Mouse (Mus musculus) left cerebral cortex, postnatal 25 days (tissue): ENCODE results near the gene Mgat5. TPM values are rescaled to one million over a fixed set of nuclear protein-coding genes. Genes with fewer than 3 reads are reported as not detected.
A peak's percentile ranks its signal among the peaks of the same experiment; 100 is the strongest.

Experiments used
- DNase-seq, 2 experiments: peaks; one replicate each; pipeline ENCODE4 v3.0.0; 2022; ENCODE audit warnings: low spot score in 2 of 2, mixed read lengths in 1 of 2
- intact Hi-C: fragments of 180-260 bp; cut with DNase I; formaldehyde crosslinking; loops from one replicate; pipeline ENCODE4 v1.15.1; 2025
- total RNA-seq, 2 experiments: library from RNA; stranded (reverse); gene quantifications; 2 replicates each; pipeline ENCODE4 v1.2.3; 2021

Gene Mgat5
- total RNA-seq, 2 experiments from 2014 or later = 79.9 to 80.9 TPM

DNA sequence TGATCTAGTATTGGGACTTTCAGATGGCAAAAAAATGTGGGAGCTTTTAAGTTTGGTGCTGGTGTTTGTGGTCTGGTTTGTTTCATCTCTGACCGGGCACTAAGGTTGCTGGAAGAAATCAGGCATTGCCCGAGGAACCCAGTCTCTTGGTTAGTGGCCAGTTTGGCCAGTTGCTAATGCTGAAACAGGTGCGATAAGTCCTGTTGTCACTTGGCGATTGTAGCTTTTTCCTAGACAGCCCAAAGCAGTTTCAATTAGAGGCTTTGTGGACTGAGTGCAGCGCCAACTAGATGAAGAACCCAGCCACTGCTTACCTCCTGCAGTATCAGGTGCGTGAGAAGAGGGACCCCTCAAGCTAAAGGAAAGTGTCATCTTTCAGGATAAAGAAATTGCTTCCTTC, 248.6 kb downstream of the Mgat5 start:
- DNase-seq = no peak
- intact Hi-C loops = no loop called here

DNA sequence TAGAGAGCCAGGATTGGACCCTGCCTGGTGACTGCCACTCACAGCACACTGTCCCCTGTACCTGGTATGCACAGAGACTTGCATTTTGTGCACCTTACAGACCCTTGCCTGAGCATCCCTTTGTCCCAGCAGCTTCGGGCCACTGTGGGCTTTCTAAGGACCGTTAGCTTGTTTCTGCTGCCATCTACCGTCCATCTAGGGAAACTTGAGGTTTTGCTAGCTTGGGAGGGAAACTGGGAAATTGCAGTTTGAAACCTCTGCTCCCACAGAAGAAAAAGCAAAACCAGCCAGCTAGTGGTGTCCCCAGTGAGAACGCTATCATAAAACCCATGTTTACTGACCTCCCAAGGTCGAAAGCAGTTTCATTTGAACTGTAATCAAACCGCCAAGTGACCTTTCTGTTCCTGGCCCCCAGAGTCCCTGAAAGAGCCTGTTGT, 254.2 kb downstream of the Mgat5 start:
- intact Hi-C loops = loop anchor here (1.0 to 2.0 kb wide), 2 partner anchors 255 to 442 kb away; no protein-coding TSS in a partner anchor
- peak; percentile 68 to 71 for DNase-seq

DNA sequence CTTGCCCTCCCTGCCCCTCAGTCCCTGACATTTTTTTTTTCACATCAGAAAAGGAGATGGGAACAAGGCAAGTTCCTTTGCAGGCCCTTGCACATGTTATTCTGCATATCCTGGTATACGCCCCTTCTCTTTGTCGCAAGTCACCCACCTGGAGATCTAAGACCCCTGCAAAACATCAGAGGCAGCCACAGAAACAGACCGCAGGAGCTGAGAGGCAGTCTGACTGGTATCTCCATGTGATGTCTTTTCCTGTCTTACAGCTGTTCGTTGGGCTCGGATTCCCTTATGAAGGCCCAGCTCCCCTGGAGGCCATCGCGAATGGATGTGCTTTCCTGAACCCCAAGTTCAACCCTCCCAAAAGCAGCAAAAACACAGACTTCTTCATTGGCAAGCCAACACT, 254.8 kb downstream of the Mgat5 start:
- DNase-seq = no peak
- intact Hi-C loops = loop anchor here (1.0 to 2.0 kb wide), 2 partner anchors 255 to 443 kb away; no protein-coding TSS in a partner anchor

DNA sequence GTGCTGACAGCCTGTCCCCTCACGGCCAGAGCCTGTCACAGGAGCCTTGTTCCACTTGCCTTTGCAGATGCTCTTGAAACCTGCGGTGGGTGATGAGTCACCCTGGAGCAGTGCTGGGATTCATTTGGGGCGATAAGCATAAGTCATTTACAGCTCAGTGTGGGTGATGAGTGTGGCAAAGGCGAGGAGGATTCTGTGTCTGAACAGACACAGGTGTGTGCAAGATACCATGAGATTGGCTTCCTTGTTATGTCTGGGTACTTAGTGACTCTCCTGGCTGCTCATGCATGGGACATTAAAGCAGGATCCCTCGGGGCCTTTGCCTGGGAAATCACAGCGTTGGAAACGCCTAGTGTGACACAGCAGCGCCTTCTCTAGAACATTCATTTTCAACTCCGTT, 256.2 kb downstream of the Mgat5 start:
- intact Hi-C loops = no loop called here
- DNase-seq = peak in 1 of 2 experiments; percentile 70

DNA sequence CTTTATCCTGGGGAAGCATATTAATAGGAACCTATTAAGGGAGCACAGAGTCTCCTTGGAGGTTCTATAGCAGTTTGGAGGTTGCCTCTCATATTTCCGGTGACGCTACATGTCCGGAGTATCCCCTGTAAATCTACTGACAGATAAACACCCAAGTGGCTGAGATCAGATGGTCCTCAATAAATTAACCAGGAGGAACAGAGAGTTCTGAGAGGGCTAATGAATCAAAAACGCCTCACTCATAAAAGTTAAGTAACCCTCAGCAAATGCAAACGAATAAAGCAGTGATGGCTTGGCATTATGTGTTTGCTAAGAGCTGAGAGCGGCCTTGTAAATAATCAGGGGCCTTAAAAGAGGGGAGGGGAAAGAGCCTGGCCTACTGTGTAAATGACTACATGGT, 259.2 kb downstream of the Mgat5 start:
- intact Hi-C loops = no loop called here
- DNase-seq = no peak

DNA sequence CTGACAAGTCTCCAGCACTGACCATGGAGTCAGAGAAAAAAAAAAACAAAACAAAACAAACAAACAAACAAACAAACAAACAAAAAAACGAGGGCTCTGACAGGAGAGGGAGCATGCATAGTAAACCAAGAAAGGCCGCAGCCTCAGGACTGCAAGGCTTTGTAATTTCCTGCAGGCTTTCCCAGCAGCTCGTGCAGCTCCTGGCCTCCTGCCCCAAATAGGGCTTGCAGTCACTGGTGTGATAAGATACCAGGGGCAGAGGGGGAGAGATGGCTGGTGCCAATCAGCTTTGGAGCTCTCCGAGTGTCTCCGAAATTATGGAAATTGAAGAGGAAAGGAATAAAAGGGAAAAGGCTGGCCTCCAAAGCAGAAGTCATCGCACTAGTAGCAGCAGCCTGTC, 260.5 kb downstream of the Mgat5 start:
- intact Hi-C loops = no loop called here
- DNase-seq = no peak

DNA sequence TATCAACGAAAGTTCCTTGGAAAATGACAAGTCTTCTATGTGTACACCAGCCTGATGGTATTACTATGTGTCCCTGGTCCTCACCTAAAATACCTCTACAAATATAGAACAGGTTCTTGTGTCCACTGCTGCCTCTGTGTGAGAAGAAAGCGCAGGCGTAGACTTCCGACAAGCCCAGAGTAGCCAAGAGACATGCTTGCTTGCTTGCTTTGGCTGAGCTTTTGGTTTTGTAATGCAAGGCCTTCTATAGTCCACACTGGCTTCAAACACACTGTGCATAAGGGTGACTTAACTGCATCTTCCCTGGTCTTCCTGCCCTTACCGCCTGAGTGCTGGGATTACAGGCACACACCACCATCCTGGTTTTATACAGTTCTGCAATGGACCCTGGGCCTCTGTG, 262.4 kb downstream of the Mgat5 start:
- DNase-seq = no peak
- intact Hi-C loops = no loop called here

DNA sequence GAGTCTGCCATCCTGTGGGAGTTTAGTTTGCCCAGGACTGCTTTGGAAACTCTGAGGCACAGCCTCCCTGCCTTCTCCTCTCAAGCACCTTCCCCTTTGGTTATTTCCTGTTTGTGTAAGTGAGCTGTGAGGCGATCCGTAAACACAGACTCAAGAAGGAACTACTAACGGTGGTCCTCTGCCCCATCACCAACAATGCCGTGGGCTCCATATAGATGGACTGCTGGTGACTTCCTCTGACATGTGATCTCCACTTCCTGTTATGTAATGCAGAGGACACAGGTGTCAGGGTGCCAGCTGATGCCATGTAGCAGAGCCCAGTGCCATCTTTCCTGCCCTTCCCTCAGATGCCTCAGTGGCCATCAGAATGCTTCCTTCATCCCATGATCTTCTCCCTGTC, 265.4 kb downstream of the Mgat5 start:
- no peak for DNase-seq
- intact Hi-C loops = no loop called here

DNA sequence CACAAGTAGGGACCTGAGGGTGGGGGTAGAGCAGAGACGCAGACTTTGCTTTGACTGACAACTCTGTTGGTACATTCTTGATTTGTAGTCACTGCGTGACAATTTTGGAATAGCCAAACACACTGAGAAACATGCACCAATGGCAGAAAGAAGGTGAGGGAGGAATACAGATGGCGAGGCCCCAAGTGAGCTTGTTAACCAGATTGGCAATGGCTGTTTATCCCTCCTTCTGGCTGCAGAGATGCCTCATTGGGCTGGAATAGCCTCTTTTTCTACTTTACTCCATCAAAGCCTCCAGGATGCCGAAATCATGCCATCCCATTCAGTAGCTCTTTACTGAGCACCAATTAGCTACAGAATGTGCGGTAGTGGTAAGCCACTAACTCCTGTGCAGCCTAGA, 270.9 kb downstream of the Mgat5 start:
- DNase-seq = no peak
- intact Hi-C loops = no loop called here

DNA sequence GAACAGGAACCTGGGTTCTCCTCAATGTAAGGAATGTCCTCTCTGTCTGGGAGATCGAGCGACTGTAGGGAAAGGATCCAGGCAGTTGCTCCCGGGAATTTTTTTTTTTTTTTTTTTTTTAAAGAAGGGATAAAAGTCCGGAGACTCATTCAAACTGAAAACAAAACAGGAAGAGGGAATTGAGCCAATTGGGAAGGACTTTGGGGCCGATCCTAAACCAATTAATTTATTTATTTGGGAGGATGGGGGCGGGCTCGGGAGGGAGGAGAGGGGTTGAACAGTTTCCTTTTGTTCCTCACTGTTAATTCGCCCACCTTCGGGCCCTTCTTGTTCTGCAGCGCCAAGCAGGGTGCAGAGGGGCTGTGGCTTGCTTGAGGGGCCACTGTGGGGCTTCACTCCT, 278.1 kb downstream of the Mgat5 start:
- DNase-seq = no peak
- intact Hi-C loops = no loop called here

DNA sequence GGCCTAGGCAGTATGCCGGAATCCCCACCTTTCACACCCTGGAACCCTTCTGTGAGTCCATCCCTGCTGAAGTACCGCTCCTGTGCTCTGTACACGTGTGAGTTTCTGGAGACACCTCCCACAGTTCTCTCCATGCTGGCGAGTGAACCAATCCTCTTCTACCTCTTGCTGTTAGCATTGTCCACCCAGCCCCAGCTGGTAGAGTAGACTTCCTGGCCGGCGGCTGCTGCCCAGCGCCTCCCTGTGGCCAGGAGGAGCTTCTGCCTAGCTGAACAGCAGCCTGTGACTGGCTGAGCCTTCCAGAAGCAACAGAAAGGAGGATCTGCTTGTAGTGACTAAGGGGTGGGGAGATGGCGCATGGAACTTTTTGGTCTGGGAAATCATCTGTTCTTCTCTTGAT, 279.4 kb downstream of the Mgat5 start:
- intact Hi-C loops = no loop called here
- DNase-seq = peak in 1 of 2 experiments; percentile 43

DNA sequence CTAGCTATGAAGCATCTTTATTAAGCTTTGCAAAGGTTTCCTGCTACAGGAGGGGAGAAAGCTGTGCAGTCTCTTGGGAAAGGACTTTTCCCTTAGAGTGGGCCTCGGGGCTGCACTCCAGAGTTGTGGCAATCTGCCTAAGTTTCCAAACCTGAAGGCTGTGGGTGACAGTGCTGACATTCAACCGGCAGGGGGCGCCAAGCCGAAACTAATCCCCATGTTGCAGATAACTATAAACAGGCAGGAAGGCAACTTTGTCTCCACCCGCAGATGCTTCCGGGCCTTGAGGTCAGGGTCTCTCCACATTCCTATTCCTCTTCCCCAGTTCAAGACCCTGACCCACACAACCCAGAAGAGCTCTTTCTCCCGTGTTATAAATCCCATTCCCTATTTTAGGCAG, 280.0 kb downstream of the Mgat5 start:
- intact Hi-C loops = no loop called here
- DNase-seq = peak; percentile 49 to 54

DNA sequence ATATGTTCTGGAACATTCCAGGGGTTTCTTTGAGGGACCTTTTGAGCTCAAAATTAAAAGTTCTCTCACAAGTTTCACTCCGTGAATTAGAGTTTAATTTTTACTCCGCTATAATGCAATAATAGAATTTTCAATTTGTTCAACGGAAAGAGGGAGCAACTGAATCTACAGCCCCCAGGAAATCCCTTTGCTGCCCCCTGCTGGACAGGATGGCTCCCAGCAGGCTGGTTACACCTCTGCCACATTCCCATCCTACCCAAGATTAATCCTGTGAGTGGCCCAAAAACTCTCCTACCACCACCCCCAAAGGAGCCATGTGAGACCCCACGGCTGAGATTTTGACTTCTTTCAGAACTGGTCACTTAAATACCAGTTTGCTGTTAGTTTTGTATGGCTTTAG, 282.3 kb downstream of the Mgat5 start:
- intact Hi-C loops = no loop called here
- peak in 1 of 2 experiments; percentile 46 for DNase-seq

DNA sequence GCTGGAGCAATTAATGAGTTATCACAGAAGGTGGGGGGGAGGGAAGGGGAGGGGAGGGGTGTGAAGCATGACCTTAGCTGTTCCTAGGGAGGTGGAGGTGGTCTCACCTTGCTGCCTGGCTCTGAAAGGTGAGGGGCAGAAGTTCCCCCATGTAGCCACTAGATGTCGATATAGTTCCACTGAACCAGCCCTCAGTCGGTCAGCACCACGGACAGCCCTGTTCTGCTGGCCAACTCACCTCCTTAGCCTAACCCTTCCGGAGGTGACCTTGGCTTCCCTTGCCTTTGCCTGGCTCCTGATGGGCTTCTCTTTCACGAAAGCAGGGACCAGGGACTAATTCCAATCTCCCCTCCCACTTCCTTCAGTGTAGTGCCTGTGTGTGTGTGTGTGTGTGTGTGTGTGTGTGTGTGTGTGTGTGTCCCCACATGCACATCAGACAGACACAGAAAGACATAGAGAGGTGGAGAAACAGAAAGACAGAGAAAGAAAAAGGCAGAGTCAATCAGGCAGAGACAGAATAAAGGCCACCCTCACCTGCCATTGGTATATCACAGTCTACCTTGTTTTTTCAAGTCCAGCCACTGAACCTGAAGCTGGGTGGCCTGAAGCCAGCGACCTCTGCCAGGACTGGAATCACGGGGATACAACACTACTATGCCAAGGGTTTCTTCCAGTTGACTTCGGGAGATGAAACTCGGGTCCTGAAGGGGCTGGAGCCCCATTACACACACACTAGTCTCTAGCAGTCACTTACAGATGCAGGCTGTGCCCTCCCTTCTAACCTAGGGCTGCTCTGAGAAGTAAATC, 292.1 kb downstream of the Mgat5 start:
- DNase-seq = peak in 1 of 2 experiments; percentile 51

DNA sequence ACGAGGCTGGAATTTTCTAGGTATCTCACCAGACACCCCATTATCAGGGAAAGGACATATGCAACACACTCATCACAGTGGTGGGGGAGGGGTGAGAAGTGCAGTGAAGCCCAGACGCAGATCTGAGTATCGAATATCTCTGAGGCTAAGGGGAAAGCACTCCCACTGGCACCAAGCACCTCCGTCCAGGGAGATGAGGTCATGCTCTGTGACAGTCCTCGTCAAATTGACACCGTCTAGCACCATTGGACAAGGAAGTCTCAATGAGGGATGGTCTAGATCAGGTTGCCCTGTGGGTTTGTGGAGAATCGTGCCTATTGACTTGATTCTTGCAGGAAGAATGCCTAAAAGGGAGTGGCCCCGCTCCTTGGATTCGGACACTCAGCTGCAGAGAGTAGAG, 293.9 kb downstream of the Mgat5 start:
- intact Hi-C loops = loop anchor here (10.0 kb wide), 1 partner anchor 416 kb away; no protein-coding TSS in a partner anchor
- DNase-seq = no peak

More for the DNA sequence above, 292.1 kb downstream of the Mgat5 start:
- intact Hi-C loops = loop anchor here (1.0 to 10.0 kb wide), 2 partner anchors 268 to 418 kb away; no protein-coding TSS in a partner anchor

DNA sequence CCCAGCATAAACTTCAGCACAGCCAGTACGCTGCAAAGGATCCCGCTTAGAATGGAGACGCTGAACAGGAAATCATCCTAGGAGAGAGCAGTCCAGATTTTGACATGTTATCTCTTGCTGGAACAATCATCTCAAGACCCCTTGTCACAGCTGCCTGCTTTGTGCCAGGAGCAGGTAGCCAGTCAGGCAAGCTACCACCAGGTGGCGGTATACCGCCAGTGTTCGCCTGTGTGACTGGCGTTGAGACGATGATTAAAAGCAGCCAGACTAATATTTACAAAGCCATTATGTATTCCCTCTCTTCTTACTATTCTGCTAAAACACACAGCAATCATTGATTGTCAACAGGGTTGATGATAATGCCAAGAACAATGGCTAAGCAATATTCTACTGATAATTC, 295.4 kb downstream of the Mgat5 start:
- DNase-seq = peak; percentile 81 to 86
- intact Hi-C loops = loop anchor here (1.0 kb wide), 2 partner anchors 179 to 265 kb away; partner anchors contain the start of gene Tmem163

DNA sequence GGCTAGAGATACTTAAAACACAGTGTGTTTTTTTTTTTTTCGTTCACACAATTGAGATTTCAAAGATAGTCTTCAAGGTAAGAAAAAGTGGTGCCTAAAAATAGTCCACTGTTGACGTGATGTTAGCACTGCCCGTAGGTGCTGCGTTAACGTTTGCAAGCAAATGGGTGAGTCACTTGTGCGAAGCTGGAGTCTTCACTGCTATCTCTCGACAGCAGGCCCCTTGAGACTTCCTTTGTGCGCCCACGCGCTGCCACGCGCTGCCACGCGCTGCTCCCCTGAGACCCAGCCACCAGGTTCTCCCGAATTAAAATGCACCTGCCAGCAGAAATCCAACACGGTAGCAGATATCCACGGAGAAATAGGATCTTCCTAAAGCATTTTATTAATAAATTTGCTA, 295.9 kb downstream of the Mgat5 start:
- peak in 1 of 2 experiments; percentile 40 for DNase-seq

DNA sequence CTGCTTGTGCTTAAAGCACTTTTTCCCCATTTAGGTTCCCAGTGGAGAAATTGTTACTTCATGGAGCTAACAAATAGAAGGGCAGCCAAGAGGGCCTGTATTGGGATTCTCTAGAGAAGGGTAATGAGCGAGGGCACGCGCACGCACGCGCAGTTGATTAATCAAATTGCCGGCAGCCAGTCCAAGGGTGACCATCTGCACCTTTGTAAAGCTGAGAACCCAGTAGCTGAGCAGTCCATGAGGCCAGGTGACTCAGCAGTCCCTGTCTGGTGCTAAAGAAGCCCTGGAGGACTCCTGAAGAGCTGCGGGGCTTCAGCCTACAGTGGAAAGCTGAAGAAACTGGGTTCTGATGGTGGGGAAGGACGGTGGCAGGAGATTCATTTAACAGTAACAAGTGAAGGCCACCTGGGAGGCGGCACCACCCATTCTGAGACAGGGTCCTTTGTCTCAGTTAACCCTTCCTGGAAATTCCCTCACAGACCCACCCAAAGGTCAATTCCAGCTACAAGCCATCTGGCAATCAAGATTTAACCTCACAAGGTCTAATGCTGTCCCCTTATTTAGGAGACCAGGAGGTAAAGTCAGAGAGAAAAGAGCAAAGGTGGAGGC, 302.3 kb downstream of the Mgat5 start:
- no peak for DNase-seq
- intact Hi-C loops = no loop called here

More for the DNA sequence above, 295.9 kb downstream of the Mgat5 start:
- intact Hi-C loops = loop anchor here (1.0 kb wide), 2 partner anchors 179 to 265 kb away; partner anchors contain the start of gene Tmem163

DNA sequence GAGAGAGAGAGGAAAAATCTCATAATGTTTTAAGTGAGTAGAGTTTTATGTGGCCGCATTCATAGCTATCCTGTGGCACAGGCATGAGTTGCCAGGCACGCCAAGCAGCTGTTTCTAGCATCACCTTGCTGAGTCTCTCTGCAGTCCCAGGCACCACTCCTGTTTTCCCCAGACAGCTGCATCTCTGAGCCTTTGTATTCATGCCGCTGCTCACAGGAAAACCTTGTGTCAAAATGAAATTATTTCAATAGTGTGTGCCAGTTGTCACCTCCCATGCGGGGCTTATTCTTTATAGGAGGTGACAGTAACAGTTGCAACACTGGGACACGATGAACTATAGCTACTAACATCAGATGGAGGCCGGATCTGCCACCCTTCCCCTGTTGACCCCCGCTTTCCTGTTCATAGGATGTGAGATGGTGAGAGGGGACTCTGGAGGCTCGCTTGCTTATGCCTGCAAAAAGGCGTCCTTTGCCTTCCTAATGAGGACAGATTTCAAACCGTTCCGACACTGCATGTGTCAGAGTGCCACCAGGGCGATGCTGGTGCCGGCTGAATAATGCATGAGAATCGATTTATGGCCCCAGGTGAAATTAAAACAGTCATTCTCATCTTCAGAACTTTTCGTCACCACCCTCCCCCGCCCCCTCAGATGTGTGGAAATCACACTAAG, 303.4 kb downstream of the Mgat5 start:
- intact Hi-C loops = no loop called here
- DNase-seq = no peak

DNA sequence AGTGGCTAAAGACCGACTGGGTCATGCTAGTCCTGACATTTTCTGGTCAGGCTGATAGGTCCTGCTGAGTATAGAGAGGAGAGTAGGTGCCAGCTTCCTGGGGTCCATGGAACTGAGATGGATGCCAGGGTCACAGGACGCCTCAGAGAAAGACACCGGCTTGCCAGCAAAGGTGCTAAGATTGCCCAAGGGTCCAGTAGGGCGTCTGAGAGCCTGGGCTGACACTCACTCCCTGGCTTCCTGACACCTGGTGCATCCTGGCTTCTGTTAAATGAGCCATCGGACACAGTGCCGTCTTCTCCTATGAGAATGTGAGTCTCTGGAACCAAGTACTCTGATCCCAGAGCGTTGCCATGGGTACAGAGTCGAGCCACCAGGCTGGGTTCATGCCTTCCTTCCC, 304.1 kb downstream of the Mgat5 start:
- intact Hi-C loops = no loop called here
- no peak for DNase-seq
